Mouse (Mus musculus) thymus, adult 2 months (tissue): ENCODE data around the gene Ppp1r11.

Experiments used
- CTCF ChIP-seq: fragments of 200-500 bp; IDR thresholded peaks from 2 replicates; pipeline ENCODE4 v1.5.1; 2012; ENCODE audit warnings: mild to moderate bottlenecking, control low read depth, low read length, moderate library complexity, borderline replicate concordance; ENCODE audit not compliant: control insufficient read depth, poor library complexity, insufficient read depth; ENCODE audit errors: extremely low read depth
- POLR2A ChIP-seq: fragments of 200-500 bp; IDR thresholded peaks from 2 replicates; pipeline ENCODE4 v1.6.1; 2012; ENCODE audit warnings: mild to moderate bottlenecking, low read length, control low read depth, moderate library complexity; ENCODE audit not compliant: control insufficient read depth, poor library complexity, insufficient read depth; ENCODE audit errors: extremely low read depth

DNA sequence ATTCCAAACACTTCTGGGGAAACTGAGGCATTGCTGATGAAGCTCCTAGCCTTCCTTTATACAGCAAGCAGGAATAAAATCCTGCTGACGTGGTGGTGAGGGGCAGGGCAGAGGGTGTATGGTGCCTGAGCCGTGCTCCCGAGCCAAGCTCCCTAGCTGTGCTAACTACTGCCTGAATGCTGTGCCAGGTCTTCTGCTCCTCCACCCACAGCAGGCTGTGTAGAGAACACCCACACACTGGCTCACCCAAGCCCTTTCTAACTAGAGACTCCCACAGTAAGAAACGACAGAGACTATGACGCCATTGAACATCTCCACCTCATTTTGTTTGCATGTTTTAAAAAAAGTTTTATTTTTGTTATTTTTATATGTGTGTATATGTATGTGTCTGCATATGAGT, 51.5 kb downstream of the Ppp1r11 start:
- TF ChIP-seq POLR2A (no peak), CTCF (no peak)
